Mouse (Mus musculus): ENCODE measurements around the gene Lrrc28.

GRCm38 (mm10) chr7:67648376-67648775 is 3.3 kb upstream of the Lrrc28 start:
- no peak for TF ChIP-seq POLR2A (IDR thresholded peaks at IDR 0.05; ENCODE audit: extremely low read depth, insufficient read depth, low read length)
- no peak for TF ChIP-seq CTCF (IDR thresholded peaks at IDR 0.05; ENCODE audit: low read depth, low read length)
